Mouse (Mus musculus) splenic B cell, adult 2 months (primary cell): ENCODE measurements around the gene Anp32a.

Source experiments
- DNase-seq: peaks from one replicate; pipeline ENCODE4 v3.0.0-alpha.2; 2011; ENCODE audit warnings: low read depth, low spot score
- H3K27me3 ChIP-seq: 2 replicates; pipeline ENCODE4 v1.6.1; 2012; ENCODE audit warnings: mild to moderate bottlenecking, low read length, moderate library complexity, mixed read lengths; ENCODE audit not compliant: control insufficient read depth, poor library complexity, insufficient read depth, severe bottlenecking
- H3K36me3 ChIP-seq: 2 replicates; pipeline ENCODE4 v1.6.1; 2012; ENCODE audit warnings: mild to moderate bottlenecking, low read length, moderate library complexity, mixed read lengths; ENCODE audit not compliant: control insufficient read depth, poor library complexity, insufficient read depth, severe bottlenecking

The Anp32a gene

GRCm38 (mm10) chr9:62393531-62393930, 52.4 kb downstream of the Anp32a start:
- Histone ChIP-seq H3K36me3 (no peaks in the 10 kb centered on the region), H3K27me3 (no peaks in the 10 kb centered on the region)
- no peak for DNase-seq

- H3K36me3 ChIP-seq, result no peaks in the 10 kb centered on the region
- no peak for DNase-seq
- no peaks in the 10 kb centered on the region for H3K27me3 ChIP-seq
These were observed 53.1 kb downstream of the Anp32a start for GRCm38 (mm10) chr9:62394163-62394562.

GRCm38 (mm10) chr9:62400531-62401170, 59.6 kb downstream of the Anp32a start:
- DNase-seq, result no peak
- Histone ChIP-seq H3K36me3 (no peaks in the 10 kb centered on the region), H3K27me3 (no peaks in the 10 kb centered on the region)

GRCm38 (mm10) chr9:62401589-62401988, 60.5 kb downstream of the Anp32a start:
- no peaks in the 10 kb centered on the region for H3K36me3 ChIP-seq
- H3K27me3 ChIP-seq, result no peaks in the 10 kb centered on the region
- DNase-seq, result no peak

GRCm38 (mm10) chr9:62406423-62407013, 65.4 kb downstream of the Anp32a start:
- DNase-seq, result no peak
- Histone ChIP-seq H3K36me3 (no peaks in the 10 kb centered on the region), H3K27me3 (no peaks in the 10 kb centered on the region)

GRCm38 (mm10) chr9:62407357-62408146, 66.5 kb downstream of the Anp32a start:
- Histone ChIP-seq H3K36me3 (no peaks in the 10 kb centered on the region), H3K27me3 (no peaks in the 10 kb centered on the region)
- DNase-seq, result no peak

- DNase-seq, result peak; percentile 14
- H3K27me3 ChIP-seq, result no peaks in the 10 kb centered on the region
- no peaks in the 10 kb centered on the region for H3K36me3 ChIP-seq
These were observed 77.6 kb downstream of the Anp32a start for GRCm38 (mm10) chr9:62418742-62419141.

GRCm38 (mm10) chr9:62420261-62420917, 79.3 kb downstream of the Anp32a start:
- no peaks in the 10 kb centered on the region for H3K36me3 ChIP-seq

GRCm38 (mm10) chr9:62421027-62421426, 79.9 kb downstream of the Anp32a start:
- no peaks in the 10 kb centered on the region for H3K36me3 ChIP-seq
- no peaks in the 10 kb centered on the region for H3K27me3 ChIP-seq
- DNase-seq, result peak; percentile 25

More at GRCm38 (mm10) chr9:62420261-62420917, 79.3 kb downstream of the Anp32a start:
- no peaks in the 10 kb centered on the region for H3K27me3 ChIP-seq
- no peak for DNase-seq

- DNase-seq, result no peak
- Histone ChIP-seq H3K27me3 (no peaks in the 10 kb centered on the region), H3K36me3 (no peaks in the 10 kb centered on the region)
These were observed 80.8 kb downstream of the Anp32a start for GRCm38 (mm10) chr9:62421911-62422310.

GRCm38 (mm10) chr9:62422926-62423325, 81.8 kb downstream of the Anp32a start:
- no peaks in the 10 kb centered on the region for H3K36me3 ChIP-seq
- no peak for DNase-seq

GRCm38 (mm10) chr9:62423871-62424270, 82.8 kb downstream of the Anp32a start:
- Histone ChIP-seq H3K27me3 (no peaks in the 10 kb centered on the region), H3K36me3 (no peaks in the 10 kb centered on the region)
- no peak for DNase-seq

More at GRCm38 (mm10) chr9:62422926-62423325, 81.8 kb downstream of the Anp32a start:
- H3K27me3 ChIP-seq, result no peaks in the 10 kb centered on the region

GRCm38 (mm10) chr9:62425265-62425664, 84.2 kb downstream of the Anp32a start:
- Histone ChIP-seq H3K27me3 (no peaks in the 10 kb centered on the region), H3K36me3 (no peaks in the 10 kb centered on the region)
- DNase-seq, result no peak

- Histone ChIP-seq H3K36me3 (no peaks in the 10 kb centered on the region), H3K27me3 (no peaks in the 10 kb centered on the region)
- no peak for DNase-seq
These were observed 84.9 kb downstream of the Anp32a start for GRCm38 (mm10) chr9:62426021-62426420.

- Histone ChIP-seq H3K36me3 (no peaks in the 10 kb centered on the region), H3K27me3 (no peaks in the 10 kb centered on the region)
- no peak for DNase-seq
These were observed 85.4 kb downstream of the Anp32a start for GRCm38 (mm10) chr9:62426531-62426930.
